Mouse (Mus musculus) embryonic fibroblast, embryonic 13.5 days (primary cell): ENCODE measurements around the gene Fbn1.

ENCODE experiments used
- CTCF ChIP-seq: IDR thresholded peaks from 2 replicates; pipeline ENCODE4 v1.5.1; 2011; ENCODE audit warnings: mild to moderate bottlenecking, control low read depth, low read length, moderate library complexity, borderline replicate concordance; ENCODE audit not compliant: insufficient read depth
- POLR2A ChIP-seq: IDR thresholded peaks from 2 replicates; pipeline ENCODE4 v1.6.1; 2011; ENCODE audit warnings: low read depth, mild to moderate bottlenecking, control low read depth, low read length, moderate library complexity

DNA sequence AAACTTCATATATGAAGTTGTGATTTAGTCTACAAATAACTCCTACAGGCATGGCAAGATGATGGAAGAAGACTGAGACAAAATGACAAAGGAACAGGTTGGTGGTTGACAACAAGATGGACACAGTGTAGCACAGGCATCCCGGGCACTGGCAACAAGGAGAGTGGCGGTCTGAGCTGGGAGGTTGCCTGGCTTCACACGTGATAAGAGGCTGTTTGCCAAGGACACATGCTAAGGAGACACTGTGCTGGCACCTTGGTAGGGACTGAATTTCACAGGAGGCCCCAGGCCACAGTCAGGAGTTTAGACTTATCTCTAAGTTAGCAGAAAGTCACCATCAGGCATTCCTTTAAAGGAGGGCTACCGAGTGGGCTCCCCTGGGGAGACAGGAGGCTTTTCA lies 88.1 kb downstream of the Fbn1 start:
- TF ChIP-seq CTCF = no peak
- TF ChIP-seq POLR2A = no peak
